Mouse (Mus musculus): ENCODE data around the gene Clint1.

The Clint1 gene

GRCm38 (mm10) chr11:45848253-45848652 is 3.6 kb upstream of the Clint1 start:
- DNase-seq (ENCODE audit: low read depth) = no peak

DNA sequence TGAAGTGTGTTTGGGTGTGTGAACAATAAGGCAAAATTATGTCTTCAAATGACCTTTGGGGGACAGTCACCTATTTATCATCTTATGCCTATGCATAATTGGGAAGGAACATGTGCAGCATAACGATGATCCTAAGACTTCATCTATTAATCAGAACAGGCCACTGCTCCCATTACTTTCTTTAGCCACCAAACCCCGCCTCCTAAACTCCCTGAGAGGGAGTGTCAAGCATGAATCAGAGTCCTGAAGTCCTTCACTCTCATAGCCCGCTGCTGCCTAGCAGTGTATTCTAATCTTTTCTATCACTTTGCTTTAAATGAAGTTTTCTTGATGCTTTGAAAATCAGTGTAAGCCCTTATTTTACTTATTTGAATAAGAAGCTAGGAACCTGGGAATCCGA is 2.6 kb upstream of the Clint1 start:
- no peak for DNase-seq (ENCODE audit: low read depth)

DNA sequence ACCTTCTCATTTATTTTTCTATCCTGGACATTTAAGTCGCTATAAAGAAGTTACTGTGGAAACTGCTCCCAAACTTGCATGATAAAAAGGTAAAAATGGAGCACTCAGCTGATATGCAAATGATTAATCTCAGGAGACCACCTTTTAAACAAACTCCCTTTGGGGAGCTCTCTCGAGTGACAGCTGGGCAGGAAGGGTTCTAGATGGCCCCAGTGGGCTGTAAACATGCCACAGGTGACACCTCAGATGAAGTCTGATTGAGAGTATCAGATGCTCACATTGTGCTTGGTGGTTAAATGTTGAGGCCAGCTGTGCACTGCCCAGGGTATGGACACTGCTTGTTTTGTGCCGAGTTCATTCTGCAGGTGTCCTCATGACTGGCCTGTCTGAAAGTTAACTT is 2.0 kb upstream of the Clint1 start:
- no peak for DNase-seq (ENCODE audit: low read depth)

DNA sequence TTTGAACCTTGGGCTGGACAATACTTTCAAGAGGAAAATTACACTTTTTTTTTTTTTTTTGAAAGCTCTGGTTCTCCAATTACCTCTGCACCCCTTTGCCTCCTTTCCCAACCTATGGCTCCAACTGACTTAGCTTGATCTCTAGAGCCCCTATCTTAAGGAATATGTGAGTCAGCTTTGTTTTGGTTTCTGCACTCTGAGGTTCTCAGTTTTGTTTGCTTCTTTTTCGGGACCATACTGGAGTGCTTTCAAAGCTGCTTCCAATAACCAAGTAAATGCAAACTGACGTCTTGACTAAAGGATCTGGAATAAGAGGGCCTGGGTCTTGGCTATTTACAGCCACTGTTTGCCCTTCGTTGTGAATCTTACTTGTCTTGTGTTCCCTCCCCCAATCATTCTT is 1.5 kb upstream of the Clint1 start:
- DNase-seq (ENCODE audit: low read depth) = no peak

- peak; percentile 61 for DNase-seq (ENCODE audit: low read depth)
Measured at GRCm38 (mm10) chr11:45852124-45852994, 508 bp downstream of the Clint1 start.

DNA sequence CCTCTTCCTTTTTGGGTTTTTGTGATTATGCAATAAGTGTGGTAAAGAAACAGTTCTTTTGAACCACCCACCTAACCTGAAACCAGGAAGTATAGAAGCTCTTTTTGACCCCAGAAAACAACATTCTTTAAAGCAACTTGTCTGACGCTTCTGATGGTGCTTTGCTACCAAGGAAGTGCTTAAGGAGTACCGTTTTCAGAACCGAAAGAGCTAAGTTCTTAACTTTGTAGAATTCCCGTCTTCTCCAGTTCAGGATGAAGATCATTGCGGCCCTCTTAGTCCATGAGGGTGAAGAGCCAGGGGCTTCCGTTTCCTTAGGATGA is 1.1 kb downstream of the Clint1 start:
- DNase-seq (ENCODE audit: low read depth) = no peak

- no peak for DNase-seq (ENCODE audit: low read depth)
Measured at GRCm38 (mm10) chr11:45853916-45854315, 2.1 kb downstream of the Clint1 start.

DNA sequence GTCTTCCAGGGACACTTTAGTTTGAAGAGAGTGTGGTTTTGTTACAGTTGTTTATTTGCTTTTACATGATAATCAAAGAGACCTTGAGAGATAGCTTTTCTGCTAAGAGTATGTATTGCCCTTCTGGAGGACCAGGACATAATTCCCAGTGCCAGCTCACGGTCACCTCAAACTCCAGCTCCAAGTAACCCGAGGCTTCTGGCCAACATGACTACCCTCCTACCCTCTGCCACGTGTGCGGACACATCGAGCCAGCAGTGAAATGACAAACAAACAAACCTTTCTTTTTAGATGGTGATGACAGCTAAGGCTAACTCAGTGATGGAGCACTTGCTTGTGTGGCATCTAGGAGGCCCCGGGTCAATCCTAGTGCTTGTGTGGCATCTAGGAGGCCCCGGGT is 2.5 kb downstream of the Clint1 start:
- DNase-seq (ENCODE audit: low read depth) = no peak

GRCm38 (mm10) chr11:45855407-45856148 is 3.7 kb downstream of the Clint1 start:
- DNase-seq (ENCODE audit: low read depth) = no peak

- DNase-seq (ENCODE audit: low read depth) = no peak
Measured at GRCm38 (mm10) chr11:45856149-45856516, 4.3 kb downstream of the Clint1 start.

GRCm38 (mm10) chr11:45861334-45861733 is 9.5 kb downstream of the Clint1 start:
- DNase-seq (ENCODE audit: low read depth) = no peak

GRCm38 (mm10) chr11:45864409-45864808 is 12.6 kb downstream of the Clint1 start:
- DNase-seq (ENCODE audit: low read depth) = no peak

- no peak for DNase-seq (ENCODE audit: low read depth)
Measured at GRCm38 (mm10) chr11:45865861-45866260, 14.0 kb downstream of the Clint1 start.

GRCm38 (mm10) chr11:45866534-45866933 is 14.7 kb downstream of the Clint1 start:
- no peak for DNase-seq (ENCODE audit: low read depth)

DNA sequence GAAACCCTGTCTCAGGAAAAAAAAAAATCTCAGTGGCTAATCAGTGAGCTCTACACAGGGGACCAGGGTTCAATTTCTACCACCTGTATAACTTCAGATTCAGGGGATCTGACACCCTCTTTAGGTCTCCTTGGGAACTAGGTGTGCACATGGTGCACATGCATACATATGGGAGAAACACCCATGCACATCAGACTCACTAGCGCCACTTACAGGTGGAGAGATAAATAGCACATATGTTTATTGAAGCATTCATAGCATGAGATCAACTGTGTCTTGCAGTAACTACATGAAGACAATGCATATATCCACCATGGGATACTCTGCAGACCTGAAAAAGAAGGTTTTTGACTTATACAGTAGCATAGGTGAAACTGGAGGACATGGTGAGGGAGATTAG is 21.8 kb downstream of the Clint1 start:
- DNase-seq (ENCODE audit: low read depth) = peak; percentile 33

DNA sequence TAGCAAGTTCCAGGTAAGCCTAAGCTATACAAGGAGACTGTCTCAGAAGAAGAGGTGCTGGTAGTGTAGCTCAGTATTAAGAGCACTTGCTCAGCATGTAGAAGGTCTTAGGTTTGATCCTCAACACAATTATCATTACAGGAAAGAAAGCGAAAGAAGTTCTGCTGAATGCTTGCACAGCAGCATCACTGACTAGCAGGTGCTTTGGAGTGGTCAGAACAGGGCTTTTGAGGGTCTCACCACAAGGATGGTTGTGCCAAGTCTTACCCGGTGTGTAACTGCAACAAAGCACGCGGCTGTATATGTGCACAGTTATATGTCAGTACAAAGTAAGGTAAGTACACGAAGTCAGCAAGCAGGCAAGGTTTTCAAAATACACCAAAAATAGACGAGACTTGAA is 22.4 kb downstream of the Clint1 start:
- no peak for DNase-seq (ENCODE audit: low read depth)

GRCm38 (mm10) chr11:45875351-45875935 is 23.6 kb downstream of the Clint1 start:
- no peak for DNase-seq (ENCODE audit: low read depth)

GRCm38 (mm10) chr11:45876036-45876435 is 24.2 kb downstream of the Clint1 start:
- peak; percentile 8 for DNase-seq (ENCODE audit: low read depth)

DNA sequence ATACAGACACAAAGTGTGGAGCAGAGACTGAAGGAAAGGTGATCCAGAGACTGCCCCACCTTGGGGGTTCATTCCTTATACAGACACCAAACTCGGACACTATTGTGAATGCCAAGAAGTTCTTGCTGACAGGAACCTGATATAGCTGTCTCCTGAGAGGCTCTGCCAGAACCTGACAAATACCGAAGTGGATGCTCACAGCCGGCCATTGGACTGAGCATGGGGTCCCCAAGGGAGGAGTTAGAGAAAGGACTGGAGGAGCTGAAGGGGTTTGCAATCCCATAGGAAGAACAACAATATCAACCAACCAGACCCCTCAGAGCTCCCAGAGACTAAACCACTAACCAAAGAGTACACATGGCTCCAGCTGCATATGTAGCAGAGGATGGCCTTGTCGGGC is 27.5 kb downstream of the Clint1 start:
- DNase-seq (ENCODE audit: low read depth) = peak; percentile 8

DNA sequence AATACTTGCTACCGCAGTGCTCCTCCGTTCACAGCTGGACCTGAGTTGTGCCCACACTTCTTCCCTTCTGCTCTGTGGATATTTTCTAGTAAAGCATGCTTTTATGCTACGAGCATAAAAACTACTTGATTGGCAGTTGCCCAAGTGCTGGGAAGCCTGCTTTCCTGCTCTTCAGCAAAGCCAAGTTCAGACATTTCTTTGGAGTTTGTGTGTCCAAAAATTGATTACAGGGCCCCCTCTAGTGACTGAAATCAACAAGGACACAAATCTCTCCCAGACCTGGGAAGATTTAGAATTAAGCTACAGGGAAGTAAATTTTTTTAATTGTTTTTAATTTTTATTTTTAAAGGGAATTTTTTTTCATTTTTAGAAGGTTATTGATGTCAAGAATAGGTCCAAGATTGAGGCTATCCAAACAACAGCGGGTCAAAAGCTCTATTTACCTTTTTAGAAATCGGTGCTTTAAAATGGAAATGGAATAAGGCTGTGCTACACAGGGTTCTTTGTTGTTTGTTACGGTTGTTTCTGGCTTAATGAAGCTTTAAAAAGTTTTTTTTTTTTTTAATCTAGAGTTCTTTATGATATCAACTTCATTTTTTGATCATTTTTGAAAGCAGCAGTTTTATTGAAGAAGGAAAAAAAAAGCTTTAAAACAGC is 29.3 kb downstream of the Clint1 start:
- peak; percentile 87 for DNase-seq (ENCODE audit: low read depth)

- DNase-seq (ENCODE audit: low read depth) = peak; percentile 62
Measured at GRCm38 (mm10) chr11:45881683-45882068, 29.8 kb downstream of the Clint1 start.

- peak; percentile 86 for DNase-seq (ENCODE audit: low read depth)
Measured at GRCm38 (mm10) chr11:45883270-45883931, 31.6 kb downstream of the Clint1 start.
